Mouse (Mus musculus) right cerebral cortex, postnatal 36 days (tissue): ENCODE data around the gene Ppp1r3a.
"Not testable (repeated sequence)": the region's sequence is repeated elsewhere in the genome, so short reads cannot be mapped to it uniquely, and the experiment has no call there.

Experiments used
- DNase-seq, 2 experiments: peaks; one replicate each; pipeline ENCODE4 v3.0.0; 2022; ENCODE audit warnings: low spot score in 2 of 2, mixed read lengths in 1 of 2

Gene Ppp1r3a

GRCm38 (mm10) chr6:14754901-14755591, at the start of gene Ppp1r3a:
Gene Ppp1r3a (minus strand): TSS chr6:14755274.
- no peak for DNase-seq

GRCm38 (mm10) chr6:14787157-14787938, 32.3 kb upstream of the Ppp1r3a start:
- no peak for DNase-seq

- no peak for DNase-seq
Observed at GRCm38 (mm10) chr6:14777920-14778319, 22.8 kb upstream of the Ppp1r3a start.

GRCm38 (mm10) chr6:14771717-14772116, 16.6 kb upstream of the Ppp1r3a start:
- DNase-seq: no peak

- no peak for DNase-seq
Observed at GRCm38 (mm10) chr6:14757486-14757885, 2.4 kb upstream of the Ppp1r3a start.

GRCm38 (mm10) chr6:14753512-14753911, 1.6 kb downstream of the Ppp1r3a start:
- no peak for DNase-seq

- no peak for DNase-seq
Observed at GRCm38 (mm10) chr6:14752211-14752610, 2.9 kb downstream of the Ppp1r3a start.

GRCm38 (mm10) chr6:14747000-14747399, 8.1 kb downstream of the Ppp1r3a start:
- no peak for DNase-seq

- DNase-seq: no peak
Observed at GRCm38 (mm10) chr6:14736017-14736416, 19.1 kb downstream of the Ppp1r3a start.

GRCm38 (mm10) chr6:14731011-14731410, 24.1 kb downstream of the Ppp1r3a start:
- DNase-seq: no peak

GRCm38 (mm10) chr6:14720772-14721414, 34.2 kb downstream of the Ppp1r3a start:
- no peak for DNase-seq

- no peak for DNase-seq
Observed at GRCm38 (mm10) chr6:14720110-14720771, 34.8 kb downstream of the Ppp1r3a start.

- no peak for DNase-seq
Observed at GRCm38 (mm10) chr6:14715129-14715989, 39.7 kb downstream of the Ppp1r3a start.

GRCm38 (mm10) chr6:14712146-14712545, 42.9 kb downstream of the Ppp1r3a start:
- DNase-seq: no peak

GRCm38 (mm10) chr6:14700030-14700429, 55.0 kb downstream of the Ppp1r3a start:
- DNase-seq: no peak

- not testable (repeated sequence) for DNase-seq
Observed at GRCm38 (mm10) chr6:14679231-14679887, 75.7 kb downstream of the Ppp1r3a start.

GRCm38 (mm10) chr6:14668966-14669365, 86.1 kb downstream of the Ppp1r3a start:
- not testable (repeated sequence) for DNase-seq

GRCm38 (mm10) chr6:14667651-14668050, 87.4 kb downstream of the Ppp1r3a start:
- not testable (repeated sequence) for DNase-seq
